Mouse (Mus musculus) testis, postnatal 10 days (tissue): ENCODE data around the gene Kif20b.

Source experiments
- DNase-seq: peaks from one replicate; pipeline ENCODE4 v3.0.0; 2021; ENCODE audit warnings: low spot score

The Kif20b gene

DNA sequence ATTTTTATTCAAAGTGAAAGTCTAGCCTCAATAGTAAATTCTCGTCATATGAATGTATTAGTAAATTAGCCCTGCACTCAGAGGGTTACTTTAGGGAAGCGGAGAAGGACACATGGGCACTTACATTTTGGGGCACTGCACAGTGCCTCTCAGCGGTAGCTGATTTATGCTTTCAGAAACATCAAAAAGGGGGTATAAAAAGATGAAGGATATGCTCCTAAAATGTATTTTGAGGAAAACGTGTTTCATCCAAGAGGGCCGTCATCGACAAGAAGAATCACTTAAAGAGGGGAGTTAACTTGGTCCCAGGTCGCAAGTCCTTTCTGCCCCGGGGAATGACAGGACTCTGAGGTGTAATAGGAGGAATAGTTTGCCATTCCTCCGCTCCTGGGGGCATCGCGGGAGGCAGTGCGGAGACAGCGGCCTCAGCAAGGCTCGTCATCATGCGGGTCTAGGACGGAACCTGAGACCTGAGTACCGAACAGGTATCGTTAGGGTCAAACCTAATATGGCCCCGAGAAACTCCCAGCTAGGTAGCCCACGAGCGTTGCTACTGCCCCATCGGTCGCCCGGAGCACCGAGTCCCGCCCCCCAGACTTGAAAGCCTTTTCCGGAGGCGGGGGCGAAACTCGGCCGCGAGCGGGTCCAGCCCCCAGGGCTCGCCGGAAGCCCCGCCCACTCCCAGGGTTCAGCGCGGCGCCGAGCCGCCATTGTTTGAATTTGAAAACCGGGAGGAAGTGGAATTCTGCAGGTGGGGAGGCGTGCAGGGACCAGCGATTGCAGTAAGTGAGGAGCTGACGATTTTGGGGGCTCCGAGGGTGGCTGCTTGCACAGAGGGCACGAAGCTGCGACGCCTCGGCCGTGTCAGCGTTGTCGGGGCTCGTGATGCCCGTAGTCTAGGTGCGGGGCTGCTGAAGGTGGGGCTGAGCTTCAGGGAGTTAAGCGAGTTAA is at the start of gene Kif20b:
Gene Kif20b, plus strand, starts transcription at position 710 of the 951 bp plus-strand sequence.
- DNase-seq = peak; percentile 97

DNA sequence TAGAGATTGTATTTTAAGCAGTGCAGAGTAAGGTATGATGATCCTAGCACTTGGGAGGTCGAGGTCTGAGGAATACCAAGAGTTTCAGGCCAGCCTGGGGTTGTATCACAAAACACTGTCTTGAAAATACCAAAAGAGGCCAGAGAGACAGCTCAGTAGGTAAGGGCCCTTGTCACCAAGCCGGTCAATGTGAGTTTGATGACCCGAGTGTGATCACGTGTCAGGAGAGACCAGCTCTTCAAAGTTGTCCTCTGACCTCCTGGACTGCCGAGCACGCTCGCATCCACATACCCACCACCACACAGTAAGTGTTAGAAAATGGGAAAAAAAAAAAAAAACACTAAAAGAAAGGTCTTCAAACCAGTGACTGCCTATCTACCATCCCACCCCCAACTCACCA is 45.5 kb upstream of the Kif20b start:
- DNase-seq = no peak

DNA sequence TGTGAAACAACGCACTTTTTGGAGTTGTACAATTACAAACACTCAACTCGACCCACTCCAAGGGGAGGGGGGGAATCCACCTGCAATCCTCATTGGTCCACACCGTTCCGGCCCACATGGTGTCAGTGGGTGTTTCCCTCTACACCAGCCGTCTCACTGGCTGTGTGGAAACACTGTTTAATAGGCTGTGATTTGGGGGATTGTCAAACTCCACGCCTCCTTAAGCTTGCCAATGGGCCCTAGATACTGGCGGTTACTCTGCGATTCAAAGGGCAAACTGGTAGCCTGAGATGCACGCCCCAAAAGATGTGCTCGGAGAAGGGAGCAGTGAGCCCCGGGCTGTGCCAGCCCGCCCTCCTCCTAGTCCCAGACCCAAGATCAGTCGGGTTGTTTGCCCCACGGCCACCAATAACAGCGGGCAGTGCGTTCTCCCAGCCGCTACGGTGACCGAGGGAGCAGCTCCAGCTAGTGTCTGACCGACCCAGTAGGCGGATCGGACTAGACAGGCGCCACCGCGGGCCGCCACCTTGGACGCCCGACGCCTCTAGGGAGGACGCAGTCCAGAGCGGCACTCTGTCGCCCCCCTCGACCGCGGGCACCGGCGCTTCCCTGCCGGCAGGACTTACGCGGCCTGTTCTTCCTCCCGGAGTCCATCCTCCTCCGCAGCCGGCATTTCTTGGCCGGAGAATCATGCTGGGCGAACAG is 44.1 kb upstream of the Kif20b start:
- DNase-seq = peak; percentile 83

DNA sequence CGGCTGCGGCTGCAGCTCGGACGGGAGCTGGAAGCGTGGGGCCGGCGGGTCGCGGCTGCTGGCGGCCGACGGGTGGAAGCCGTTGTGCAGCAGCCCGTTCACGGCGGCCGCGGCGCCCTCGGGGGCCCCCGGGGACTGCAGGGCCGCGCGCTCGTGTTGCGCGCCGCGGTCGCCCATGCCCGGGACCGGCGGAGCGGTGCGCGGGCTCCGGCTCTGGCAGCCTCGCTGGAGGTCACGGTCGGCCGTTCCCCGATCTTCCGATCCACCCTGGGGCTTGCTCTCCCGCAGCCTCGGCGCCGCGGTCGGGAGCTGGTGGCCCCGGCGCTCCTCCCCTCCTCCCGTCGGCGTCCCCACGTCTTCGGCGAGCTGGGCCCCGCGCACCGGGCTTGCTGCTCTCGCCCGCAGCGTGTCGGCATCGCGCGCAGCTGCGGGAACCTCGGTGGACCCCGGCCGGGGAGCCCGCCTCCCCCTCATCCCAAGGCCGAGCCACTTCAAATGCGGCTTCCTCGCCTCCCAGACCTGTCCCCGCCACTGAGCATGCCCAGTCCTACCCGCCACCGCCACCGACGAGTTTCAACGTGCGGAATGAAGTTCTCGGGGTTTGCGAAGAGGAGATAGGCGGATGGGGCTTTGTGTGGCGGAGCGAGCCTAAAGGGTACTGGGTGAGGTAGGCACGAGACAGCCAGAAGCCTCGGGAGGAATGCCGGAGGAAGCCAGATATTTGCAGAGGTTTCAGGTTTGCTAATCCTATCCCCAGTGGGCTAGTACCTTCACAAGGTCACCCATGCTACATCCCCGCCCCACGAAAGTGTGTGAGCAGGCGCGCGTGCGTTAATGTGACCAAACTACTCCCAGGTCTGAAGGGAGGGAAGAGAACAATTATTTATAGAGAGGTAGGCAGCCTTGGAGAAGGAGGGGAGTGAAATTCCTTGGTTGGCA is 43.3 kb upstream of the Kif20b start, which contains the start of gene Pank1:
Gene Pank1, minus strand, starts transcription at position 853 of the 939 bp plus-strand sequence.
- DNase-seq = peak; percentile 81

DNA sequence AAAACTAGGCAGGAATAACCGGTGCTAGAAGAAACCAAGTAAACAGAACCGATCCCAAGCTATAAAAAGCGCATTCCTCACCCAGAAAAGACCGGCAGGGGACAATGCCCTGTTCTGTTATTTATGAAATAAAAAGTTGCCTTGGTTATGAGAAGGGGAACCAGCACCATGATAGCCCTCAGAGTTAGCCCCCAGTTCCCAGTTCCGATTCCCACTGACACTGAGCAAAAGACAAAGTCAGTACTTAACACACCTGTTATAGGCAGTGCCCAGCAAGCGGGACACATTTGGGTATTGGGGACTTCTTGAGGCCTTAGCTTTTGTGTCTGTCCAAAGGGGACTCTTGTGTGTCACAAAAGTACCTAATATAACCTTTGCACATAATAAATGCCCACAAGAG is 42.5 kb upstream of the Kif20b start:
- DNase-seq = no peak

DNA sequence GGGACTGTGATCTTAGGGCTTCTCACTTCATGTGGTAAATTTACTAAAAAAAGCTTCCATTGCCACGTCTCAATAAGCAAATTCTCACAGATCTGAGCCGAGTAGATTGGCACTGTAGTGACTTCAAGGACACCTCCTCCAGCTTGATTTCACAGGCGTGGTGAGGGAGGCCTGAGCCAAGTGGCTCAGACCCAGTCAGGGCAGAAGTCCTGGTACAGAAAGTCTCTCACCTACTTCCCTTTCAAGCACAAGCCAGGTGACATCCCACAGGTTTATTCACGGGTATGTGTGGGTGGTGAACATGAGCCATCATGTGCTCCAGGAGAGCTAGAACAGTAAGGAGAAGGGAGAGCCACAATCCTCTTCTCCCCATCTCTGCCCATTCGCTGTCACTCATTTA is 41.0 kb upstream of the Kif20b start:
- DNase-seq = no peak

DNA sequence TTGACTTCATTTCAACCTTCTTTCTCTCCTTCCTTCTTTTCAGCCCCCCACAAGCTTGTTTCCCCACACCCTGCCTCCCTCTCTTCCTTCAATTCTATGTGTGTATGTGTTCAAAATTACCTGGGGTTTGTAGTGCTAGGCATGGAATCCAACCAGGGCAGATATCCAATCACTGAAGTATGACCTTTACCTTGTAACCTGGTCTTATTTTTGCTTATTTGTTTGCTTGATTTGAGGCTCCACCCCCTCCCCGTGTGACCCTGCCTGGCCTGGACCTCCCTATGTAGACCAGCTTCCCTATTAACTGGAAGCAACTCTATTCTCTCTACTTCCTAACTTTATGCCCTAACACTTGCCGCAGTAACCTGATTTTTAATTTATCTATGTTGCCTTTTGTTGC is 39.7 kb upstream of the Kif20b start:
- DNase-seq = no peak

DNA sequence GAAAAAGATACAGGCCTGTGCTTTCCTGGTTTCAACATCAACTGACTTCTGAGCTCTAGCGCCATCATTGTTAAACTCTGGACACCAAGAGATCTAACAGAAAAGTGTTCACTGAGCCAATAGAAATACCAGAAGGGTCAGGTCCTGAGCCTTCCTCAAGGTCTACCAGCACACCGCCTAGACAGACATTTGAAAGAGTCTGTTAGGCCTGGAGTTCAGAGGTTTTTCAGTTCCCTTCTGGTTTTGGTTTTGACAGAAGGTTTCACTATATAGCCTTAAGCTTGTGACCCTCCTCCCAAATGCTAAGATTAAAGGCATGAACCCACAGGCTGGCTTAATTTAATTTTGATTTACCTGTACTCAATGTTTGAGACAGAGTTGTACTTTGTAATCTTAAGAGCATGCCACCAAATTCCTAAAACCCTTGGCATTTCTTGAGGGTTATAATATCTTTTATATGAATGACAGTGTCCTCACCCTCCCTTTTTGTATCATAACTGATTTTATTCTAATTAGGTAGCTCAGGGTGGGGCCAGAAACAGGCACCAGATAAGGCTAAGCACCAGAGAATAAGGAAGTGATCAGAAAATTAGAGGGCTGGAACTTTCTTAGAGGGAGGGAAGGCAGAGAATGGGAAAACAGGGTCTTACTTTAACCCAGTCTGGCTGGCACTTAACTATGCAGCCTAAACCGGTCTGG is 38.5 kb upstream of the Kif20b start:
- DNase-seq = no peak

DNA sequence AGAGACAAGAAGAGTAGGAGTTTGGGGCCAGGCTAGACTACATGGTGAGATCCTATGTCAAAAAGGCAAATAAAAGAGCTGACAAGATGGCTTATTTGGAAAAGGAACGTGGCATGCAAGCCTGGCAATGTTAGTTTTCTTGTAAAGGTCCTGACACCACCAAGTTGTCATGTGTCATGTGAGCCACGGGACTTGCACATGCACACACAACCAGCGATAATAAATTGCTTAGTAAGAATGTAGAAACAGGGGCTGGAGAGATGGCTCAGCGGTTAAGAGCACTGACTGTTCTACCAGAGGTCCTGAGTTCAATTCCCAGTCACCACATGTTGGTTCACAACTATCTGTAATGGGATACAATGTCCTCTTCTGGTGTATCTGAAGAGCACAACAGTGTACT is 35.8 kb upstream of the Kif20b start:
- no peak for DNase-seq

DNA sequence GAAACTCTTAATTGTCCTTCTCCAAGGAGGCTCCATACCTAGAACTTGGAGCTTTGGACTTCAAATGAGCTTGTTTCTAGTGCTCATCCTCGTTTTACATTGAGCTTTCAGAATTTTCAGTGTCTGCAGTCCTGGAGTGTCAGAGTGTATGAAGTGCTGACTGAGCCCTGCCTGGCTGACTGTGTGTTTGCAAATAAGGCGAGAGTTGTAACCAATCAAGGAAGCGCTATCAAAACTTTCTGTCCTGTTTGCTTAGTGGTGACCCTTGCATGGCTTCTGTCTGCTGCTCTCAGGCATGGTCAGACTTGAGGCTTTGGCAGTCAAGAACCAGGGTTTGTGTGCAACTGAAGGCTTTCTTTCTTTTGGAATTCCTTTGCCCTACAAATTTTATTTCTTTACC is 31.2 kb upstream of the Kif20b start:
- no peak for DNase-seq

DNA sequence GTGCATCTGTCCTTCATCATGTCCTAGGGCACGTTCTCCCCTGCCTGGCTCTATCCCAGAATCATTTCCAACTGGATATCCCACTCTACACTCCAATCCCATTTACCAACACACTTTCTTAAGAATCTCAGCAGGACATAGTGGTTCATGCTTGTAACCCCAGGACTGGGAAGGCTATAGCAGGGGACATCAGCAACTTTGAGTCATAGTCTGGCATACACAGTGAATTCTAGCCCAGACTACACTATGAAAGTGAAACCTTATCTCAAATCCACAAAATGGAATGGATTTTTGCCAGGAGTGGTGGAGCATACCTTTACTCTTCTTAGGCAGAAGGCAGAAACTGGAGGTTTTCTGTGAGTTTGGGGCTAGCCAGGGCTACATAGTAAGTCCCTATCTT is 30.6 kb upstream of the Kif20b start:
- DNase-seq = no peak

DNA sequence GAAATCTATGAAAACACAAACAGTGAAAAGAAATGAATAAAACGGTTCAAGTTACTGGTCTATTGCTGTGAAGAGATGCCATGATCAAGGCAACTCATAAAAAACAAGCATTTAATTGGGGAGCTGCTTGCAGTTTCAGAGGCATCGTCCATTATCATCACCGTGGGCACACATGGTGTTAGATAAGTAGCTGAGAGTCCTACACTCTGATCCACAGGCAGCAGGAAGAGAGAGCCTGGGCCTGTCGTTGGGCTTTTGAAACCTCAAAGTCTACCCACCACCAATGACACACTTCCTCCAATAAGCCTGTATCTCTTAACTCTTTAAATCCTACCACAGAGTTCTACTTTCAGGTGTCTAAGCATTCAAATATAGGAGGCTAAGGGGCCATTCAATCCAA is 27.1 kb upstream of the Kif20b start:
- no peak for DNase-seq

DNA sequence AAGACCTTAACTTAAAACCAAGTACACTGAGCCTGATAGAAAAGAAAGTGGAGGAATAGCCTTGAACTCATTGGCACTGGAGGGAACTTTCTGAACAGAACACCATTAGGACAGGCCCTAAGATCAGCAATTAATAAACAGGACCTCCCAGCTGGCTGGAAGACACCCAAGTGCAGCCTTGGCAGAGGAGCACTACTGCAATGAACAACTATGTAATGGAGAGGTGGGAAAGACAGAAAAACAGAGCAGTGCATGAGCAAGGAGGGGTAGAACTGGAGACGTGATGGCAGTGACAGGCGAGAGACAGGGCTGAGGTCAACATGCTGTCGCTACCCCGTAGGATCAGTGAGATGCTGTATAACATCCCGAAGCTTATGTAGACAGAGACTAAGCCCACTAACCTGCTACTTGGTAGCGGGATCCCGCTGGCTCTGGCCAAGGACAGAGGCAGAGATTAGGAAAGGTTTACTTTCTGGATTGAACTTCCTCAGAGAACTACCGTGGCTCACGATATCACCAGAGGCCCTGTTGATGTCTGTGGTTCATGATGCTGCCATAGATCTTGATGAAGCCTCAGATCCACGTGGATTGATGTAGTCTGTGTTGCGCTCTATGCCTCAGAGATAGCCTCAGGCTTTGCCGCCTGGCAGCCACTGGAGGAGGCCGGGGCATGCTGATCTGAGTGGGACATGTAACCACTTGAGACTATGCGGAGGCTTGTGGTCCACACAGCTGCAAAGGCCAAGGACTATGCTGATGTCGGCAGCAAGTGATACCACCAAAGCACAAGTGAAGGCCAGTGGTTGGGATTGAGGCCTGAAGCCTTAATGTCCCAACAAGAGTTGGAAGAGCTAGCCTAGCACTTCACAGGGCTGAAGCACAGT is 24.8 kb upstream of the Kif20b start:
- DNase-seq = peak; percentile 82

DNA sequence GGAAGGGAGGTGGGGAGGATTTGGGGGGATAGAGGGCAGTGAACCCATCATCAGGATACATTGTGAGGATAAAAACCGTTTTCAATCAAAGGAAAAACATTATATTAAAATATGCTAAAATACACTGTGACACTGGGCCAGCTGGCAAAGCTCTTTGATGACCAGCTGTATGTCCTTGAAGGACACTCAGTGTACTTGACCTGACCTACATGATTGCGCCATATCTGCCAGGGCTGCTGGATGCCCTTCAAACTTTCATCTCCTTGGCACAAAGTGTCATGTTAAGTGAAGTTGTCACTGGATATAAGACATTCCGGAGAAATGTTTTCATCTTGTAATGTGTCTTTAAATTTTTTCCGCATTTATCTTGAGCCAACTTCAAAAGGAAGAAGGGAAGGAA is 23.2 kb upstream of the Kif20b start:
- peak; percentile 46 for DNase-seq

DNA sequence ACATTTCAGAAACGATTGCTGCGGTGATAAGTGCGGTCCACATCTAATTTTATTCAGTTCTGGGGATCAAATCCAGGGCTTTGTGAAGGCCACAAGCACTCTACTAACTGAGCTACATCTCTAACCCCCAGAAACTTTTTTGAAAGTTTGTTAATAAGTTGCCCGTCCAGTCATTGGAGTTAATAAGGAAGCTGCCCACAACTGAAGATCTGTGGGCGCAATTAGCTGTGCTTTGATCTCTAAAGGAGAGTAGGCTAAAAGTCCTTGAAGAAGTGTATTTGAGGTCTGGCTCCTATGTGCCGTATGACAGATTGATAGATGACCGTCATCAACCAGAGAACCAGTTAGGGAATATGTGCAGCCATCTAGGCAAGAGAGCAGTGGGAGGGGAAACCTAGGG is 20.9 kb upstream of the Kif20b start:
- no peak for DNase-seq

DNA sequence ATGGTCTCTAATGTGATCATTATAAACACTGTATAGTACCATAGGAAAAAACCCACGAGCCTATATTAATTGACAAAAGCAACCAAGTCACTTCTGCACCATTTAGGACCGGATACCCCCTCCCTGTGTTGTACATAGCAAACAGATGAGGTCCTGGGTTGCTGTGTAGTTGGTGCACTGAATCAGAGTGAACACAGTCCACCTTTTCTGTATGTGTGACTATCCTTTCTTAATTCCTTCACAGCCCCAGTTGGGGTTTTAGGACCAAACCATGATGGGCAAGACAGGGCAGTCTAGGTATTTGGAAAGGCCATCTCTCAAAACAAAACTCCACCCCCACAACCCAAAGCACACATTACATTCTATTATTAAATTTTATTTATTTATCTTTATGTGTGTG is 20.4 kb upstream of the Kif20b start:
- no peak for DNase-seq

DNA sequence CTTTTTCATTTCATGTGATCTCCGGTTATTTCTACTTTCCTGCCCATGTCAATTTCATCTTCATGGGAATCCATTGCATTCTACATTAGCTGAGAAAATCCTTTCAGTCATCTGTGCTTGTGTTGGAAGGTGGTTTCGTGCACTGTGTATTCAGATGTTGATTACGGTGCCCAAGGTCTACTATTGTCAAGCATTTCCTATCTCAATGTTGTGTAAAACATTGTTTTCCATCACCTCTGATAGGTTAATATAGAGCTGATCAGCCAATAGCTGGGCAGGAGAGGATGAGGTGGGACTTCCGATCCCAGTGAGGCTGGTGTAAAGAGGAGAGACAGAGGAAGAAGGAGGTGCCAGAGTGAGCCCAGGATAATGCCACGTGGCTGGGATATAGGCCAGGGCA is 18.1 kb upstream of the Kif20b start:
- DNase-seq = no peak

DNA sequence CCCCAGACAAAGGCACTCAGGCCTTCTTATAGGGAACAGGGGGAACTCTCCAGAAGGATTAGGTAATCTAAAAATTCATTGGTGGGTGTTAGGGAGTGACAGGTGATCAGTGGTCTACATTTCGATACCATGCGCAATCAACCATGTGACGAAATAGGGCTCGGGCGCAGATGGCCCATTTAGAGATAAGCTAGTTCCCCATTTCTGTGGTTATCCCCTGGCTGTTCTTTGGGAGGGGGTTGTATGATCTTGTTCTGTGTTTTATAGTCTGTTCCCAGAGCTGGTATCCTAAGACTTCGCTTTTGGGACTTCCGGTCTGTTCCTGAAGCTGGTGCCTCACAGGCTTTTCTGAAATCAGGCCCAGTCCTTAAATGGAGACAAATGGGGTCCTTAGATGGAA is 16.7 kb upstream of the Kif20b start:
- DNase-seq = no peak

DNA sequence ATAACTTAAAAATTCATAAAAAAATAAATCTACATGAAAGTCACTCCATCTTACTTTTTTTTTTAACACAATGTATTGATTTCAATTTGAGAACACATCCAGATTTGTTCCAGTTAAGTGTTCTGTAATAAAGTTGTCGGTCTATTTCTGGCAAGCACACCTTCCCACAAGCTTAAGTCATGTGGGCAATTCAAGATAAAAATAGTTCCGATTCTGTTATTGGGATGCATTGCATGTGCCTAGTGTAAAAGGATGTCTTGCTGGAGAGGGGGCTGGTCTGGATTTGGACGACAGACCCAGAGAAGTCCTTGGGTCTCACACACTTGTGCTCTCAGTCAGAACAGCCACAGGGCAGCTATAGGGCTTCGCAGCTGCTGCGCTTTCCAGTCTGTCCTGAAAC is 15.4 kb upstream of the Kif20b start:
- no peak for DNase-seq

DNA sequence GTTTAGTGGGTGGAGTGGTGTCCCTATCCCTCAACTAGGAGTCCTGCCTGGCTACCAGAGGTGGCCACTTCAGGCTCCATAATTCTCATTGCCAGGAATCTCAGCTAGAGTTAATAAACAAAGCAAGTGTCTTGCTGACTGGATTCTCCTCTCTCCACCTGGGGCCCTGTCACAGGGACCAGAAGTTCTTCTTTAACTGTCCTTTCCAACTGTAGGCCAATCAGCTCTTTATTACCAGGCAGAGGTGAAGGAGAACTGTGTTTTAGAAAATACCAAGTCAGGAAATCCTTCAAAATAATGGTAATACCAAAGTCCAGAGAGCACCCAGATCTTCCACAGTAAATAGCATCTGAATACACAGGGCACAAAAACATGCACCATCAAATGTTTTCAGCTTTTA is 9.8 kb upstream of the Kif20b start:
- no peak for DNase-seq

DNA sequence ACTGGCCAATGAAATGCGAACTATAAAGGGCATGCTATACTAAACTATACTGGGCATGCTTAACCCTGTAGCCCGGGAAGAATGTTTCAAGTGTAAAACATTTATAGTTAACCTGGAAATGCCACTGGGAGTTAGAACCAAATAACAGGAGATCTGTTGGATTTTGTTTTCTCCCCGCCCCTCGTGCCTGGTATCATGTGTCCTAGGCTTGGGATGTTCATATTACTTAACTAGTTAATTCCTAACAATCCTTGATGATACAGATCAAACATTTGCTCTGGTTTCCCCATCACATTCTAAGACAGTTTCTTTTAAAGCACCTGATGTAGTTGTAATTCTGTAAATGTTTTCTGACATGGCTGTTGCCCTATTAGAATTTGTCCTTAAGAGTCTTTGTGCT is 2.1 kb upstream of the Kif20b start:
- no peak for DNase-seq
